Mouse (Mus musculus) forebrain, postnatal 0 days (tissue): ENCODE data around the gene Spon2. TPM values are rescaled to one million over a fixed set of nuclear protein-coding genes. Genes with fewer than 3 reads are reported as not detected.

Experiments used
- ATAC-seq: fragments of 200-750 bp; cut with Nextera tagmentation; 2 replicates; pipeline ENCODE4 v1.8.0; 2017; ENCODE audit warnings: mild to moderate bottlenecking, moderate library complexity
- DNase-seq: peaks from one replicate; pipeline ENCODE4 v3.0.0-alpha.2; 2015
- H3K27ac ChIP-seq: fragments of 300-500 bp; sonication (generic); 2 replicates; pipeline ENCODE4 v1.5.1; 2014; ENCODE audit warnings: low read depth, mild to moderate bottlenecking, antibody characterized with exemption, low read length, moderate library complexity, mixed read lengths
- H3K27me3 ChIP-seq: fragments of 300-500 bp; sonication (generic); 2 replicates; pipeline ENCODE4 v1.6.1; 2014; ENCODE audit warnings: mild to moderate bottlenecking, low read length, mixed read lengths; ENCODE audit not compliant: insufficient read depth
- H3K36me3 ChIP-seq: fragments of 300-500 bp; sonication (generic); 2 replicates; pipeline ENCODE4 v1.6.1; 2014; ENCODE audit warnings: mild to moderate bottlenecking, moderate library complexity; ENCODE audit not compliant: insufficient read depth
- H3K4me1 ChIP-seq: fragments of 300-500 bp; sonication (generic); 2 replicates; pipeline ENCODE4 v1.6.1; 2014; ENCODE audit warnings: antibody characterized with exemption; ENCODE audit not compliant: insufficient read depth
- H3K4me2 ChIP-seq: fragments of 300-500 bp; sonication (generic); 2 replicates; pipeline ENCODE4 v1.6.1; 2014; ENCODE audit warnings: low read depth, mild to moderate bottlenecking, moderate library complexity
- H3K4me3 ChIP-seq: fragments of 300-500 bp; sonication (generic); 2 replicates; pipeline ENCODE4 v1.5.1; 2014; ENCODE audit warnings: low read depth, low read length, mixed read lengths
- H3K9ac ChIP-seq: fragments of 300-500 bp; sonication (generic); 2 replicates; pipeline ENCODE4 v1.6.1; 2014; ENCODE audit warnings: mild to moderate bottlenecking
- H3K9me3 ChIP-seq: fragments of 300-500 bp; sonication (generic); 2 replicates; pipeline ENCODE4 v1.6.1; 2016; ENCODE audit warnings: low read length
- CTCF ChIP-seq: sonication (generic); IDR thresholded peaks from 2 replicates; pipeline ENCODE4 v1.5.1; 2016; ENCODE audit warnings: antibody characterized with exemption, control low read depth, low read depth
- WGBS: fragments of 180-500 bp; shearing (Covaris S2); extraction: QIAGEN DNeasy Blood & Tissue Kit; methylation state at CpG from one replicate; pipeline ENCODE4 v1.1.7; 2014; 5-methylcytosine and 5-hydroxymethylcytosine counted together
- polyA plus RNA-seq: library from polyadenylated mRNA; unstranded; fragments of >200 nt; fragmentation: Nextera tagmentation; extraction: Ambion mirVana; gene quantifications from 2 replicates; pipeline ENCODE4 v1.2.1, GENCODE M21; 2015
- total RNA-seq: library from RNA; depleted of rRNA; stranded (reverse); fragments of >200 nt; gene quantifications from 2 replicates; pipeline ENCODE4 v1.2.3, GENCODE M21; 2014; rRNA removed

The Spon2 gene
- total RNA-seq (4.3 and 5.1 TPM in 2 replicates), polyA plus RNA-seq (2.3 and 2.5 TPM in 2 replicates)

- DNase-seq (no peak), ATAC-seq (no peak)
- Histone ChIP-seq H3K36me3 (no peaks in the 10 kb centered on the region), H3K4me3 (no peak within 1 kb of the TSS), H3K9me3 (no peaks in the 10 kb centered on the region), H3K27me3 (no peaks in the 10 kb centered on the region), H3K9ac (no peak within 1 kb of the TSS), H3K4me2 (no peak within 1 kb of the TSS), H3K4me1 (no peaks in the 10 kb centered on the region), H3K27ac (no peak within 1 kb of the TSS)
- 18% methylated on average over 5 of the region's 5 CpGs for WGBS
- no peak for TF ChIP-seq CTCF
These were observed at the start of gene Spon2 for GRCm38 (mm10) chr5:33218081-33218480. Gene Spon2, minus strand, starts transcription at chr5:33218455.

GRCm38 (mm10) chr5:33254416-33254815 lies 36.2 kb upstream of the Spon2 start:
- H3K27me3 ChIP-seq: no peaks in the 10 kb centered on the region

GRCm38 (mm10) chr5:33248186-33248585 lies 29.9 kb upstream of the Spon2 start:
- ATAC-seq (no peak), DNase-seq (no peak)
- Histone ChIP-seq H3K9ac (no peak overlapping the region), H3K27ac (no peak overlapping the region), H3K4me1 (no peaks in the 10 kb centered on the region), H3K4me3 (no peak overlapping the region), H3K9me3 (no peaks in the 10 kb centered on the region), H3K36me3 (peaks cover 85% of the 10 kb centered on the region), H3K27me3 (no peaks in the 10 kb centered on the region), H3K4me2 (no peak overlapping the region)
- TF ChIP-seq CTCF: no peak
- WGBS: 87% methylated on average over 12 of the region's 12 CpGs

More at GRCm38 (mm10) chr5:33254416-33254815, 36.2 kb upstream of the Spon2 start:
- Histone ChIP-seq H3K9me3 (no peaks in the 10 kb centered on the region), H3K9ac (no peak overlapping the region), H3K27ac (no peak overlapping the region), H3K36me3 (peaks cover 98% of the 10 kb centered on the region), H3K4me2 (no peak overlapping the region), H3K4me1 (no peaks in the 10 kb centered on the region), H3K4me3 (no peak overlapping the region)
- TF ChIP-seq CTCF: no peak
- ATAC-seq (no peak), DNase-seq (no peak)
- 64% methylated on average over 5 of the region's 5 CpGs for WGBS

- H3K9me3 ChIP-seq: no peaks in the 10 kb centered on the region
- DNase-seq (no peak), ATAC-seq (peak; percentile 40; the same call in 1 of the 2 replicates)
- H3K27ac ChIP-seq: no peak overlapping the region
- H3K4me3 ChIP-seq: no peak overlapping the region
- H3K4me2 ChIP-seq: no peak overlapping the region
- 82% methylated on average over 2 of the region's 2 CpGs for WGBS
- H3K4me1 ChIP-seq: no peaks in the 10 kb centered on the region
- no peak overlapping the region for H3K9ac ChIP-seq
- H3K36me3 ChIP-seq: peaks cover 86% of the 10 kb centered on the region
- no peaks in the 10 kb centered on the region for H3K27me3 ChIP-seq
- peak; percentile 53 for TF ChIP-seq CTCF
These were observed 29.1 kb upstream of the Spon2 start for GRCm38 (mm10) chr5:33247387-33247786.

- DNase-seq (peak; percentile 29), ATAC-seq (peak; percentile 53)
- no peak overlapping the region for H3K27ac ChIP-seq
- no peak overlapping the region for H3K4me2 ChIP-seq
- 53% methylated on average over 3 of the region's 3 CpGs for WGBS
- no peaks in the 10 kb centered on the region for H3K9me3 ChIP-seq
- no peak overlapping the region for H3K9ac ChIP-seq
- H3K4me3 ChIP-seq: no peak overlapping the region
- H3K36me3 ChIP-seq: peaks cover 77% of the 10 kb centered on the region
- H3K4me1 ChIP-seq: no peaks in the 10 kb centered on the region
- H3K27me3 ChIP-seq: no peaks in the 10 kb centered on the region
- no peak for TF ChIP-seq CTCF
These were observed 27.4 kb upstream of the Spon2 start for GRCm38 (mm10) chr5:33245701-33246100.

- H3K36me3 ChIP-seq: peaks cover 64% of the 10 kb centered on the region
- ATAC-seq (no peak), DNase-seq (no peak)
- H3K4me1 ChIP-seq: no peaks in the 10 kb centered on the region
- no peak overlapping the region for H3K4me3 ChIP-seq
- no peak overlapping the region for H3K4me2 ChIP-seq
- no peak overlapping the region for H3K9ac ChIP-seq
- H3K27me3 ChIP-seq: no peaks in the 10 kb centered on the region
- TF ChIP-seq CTCF: no peak
- H3K27ac ChIP-seq: no peak overlapping the region
- WGBS: 92% methylated on average over 5 of the region's 5 CpGs
- H3K9me3 ChIP-seq: no peaks in the 10 kb centered on the region
These were observed 26.2 kb upstream of the Spon2 start for GRCm38 (mm10) chr5:33244377-33244920.

GRCm38 (mm10) chr5:33239934-33240333 lies 21.7 kb upstream of the Spon2 start:
- Histone ChIP-seq H3K4me2 (no peak overlapping the region), H3K9ac (no peak overlapping the region), H3K27me3 (no peaks in the 10 kb centered on the region), H3K27ac (no peak overlapping the region), H3K9me3 (no peaks in the 10 kb centered on the region), H3K4me1 (no peaks in the 10 kb centered on the region), H3K4me3 (no peak overlapping the region), H3K36me3 (peaks cover 26% of the 10 kb centered on the region)
- TF ChIP-seq CTCF: no peak
- ATAC-seq: no peak
- no peak for DNase-seq
- WGBS: 41% methylated on average over 3 of the region's 3 CpGs
